Mouse (Mus musculus) CD4-positive, CD25-positive, alpha-beta regulatory T cell, adult 2 months (primary cell): ENCODE measurements around the gene Chek2.
A peak's percentile ranks its signal among the peaks of the same experiment; 100 is the strongest.

Experiments
- DNase-seq: peaks from one replicate; pipeline ENCODE4 v3.0.0-alpha.2; 2012; ENCODE audit warnings: low read depth, low spot score

The Chek2 gene

GRCm38 (mm10) chr5:110898169-110898568, 58.4 kb downstream of the Chek2 start:
- no peak for DNase-seq

GRCm38 (mm10) chr5:110898785-110899184, 59.0 kb downstream of the Chek2 start:
- DNase-seq: no peak

GRCm38 (mm10) chr5:110900331-110900730, 60.6 kb downstream of the Chek2 start:
- DNase-seq: no peak

- no peak for DNase-seq
These were observed 66.9 kb downstream of the Chek2 start for GRCm38 (mm10) chr5:110906708-110907107.

- peak; percentile 44 for DNase-seq
These were observed 69.1 kb downstream of the Chek2 start for GRCm38 (mm10) chr5:110908879-110909278.

GRCm38 (mm10) chr5:110909955-110910589, 70.3 kb downstream of the Chek2 start:
- no peak for DNase-seq

- DNase-seq: no peak
These were observed 75.1 kb downstream of the Chek2 start for GRCm38 (mm10) chr5:110914859-110915258.

- no peak for DNase-seq
These were observed 76.5 kb downstream of the Chek2 start for GRCm38 (mm10) chr5:110916241-110916640.

GRCm38 (mm10) chr5:110919541-110919940, 79.8 kb downstream of the Chek2 start:
- no peak for DNase-seq

GRCm38 (mm10) chr5:110923336-110923735, 83.6 kb downstream of the Chek2 start:
- no peak for DNase-seq
